Mouse (Mus musculus): ENCODE data around the gene Fgfr2.

The Fgfr2 gene

DNA sequence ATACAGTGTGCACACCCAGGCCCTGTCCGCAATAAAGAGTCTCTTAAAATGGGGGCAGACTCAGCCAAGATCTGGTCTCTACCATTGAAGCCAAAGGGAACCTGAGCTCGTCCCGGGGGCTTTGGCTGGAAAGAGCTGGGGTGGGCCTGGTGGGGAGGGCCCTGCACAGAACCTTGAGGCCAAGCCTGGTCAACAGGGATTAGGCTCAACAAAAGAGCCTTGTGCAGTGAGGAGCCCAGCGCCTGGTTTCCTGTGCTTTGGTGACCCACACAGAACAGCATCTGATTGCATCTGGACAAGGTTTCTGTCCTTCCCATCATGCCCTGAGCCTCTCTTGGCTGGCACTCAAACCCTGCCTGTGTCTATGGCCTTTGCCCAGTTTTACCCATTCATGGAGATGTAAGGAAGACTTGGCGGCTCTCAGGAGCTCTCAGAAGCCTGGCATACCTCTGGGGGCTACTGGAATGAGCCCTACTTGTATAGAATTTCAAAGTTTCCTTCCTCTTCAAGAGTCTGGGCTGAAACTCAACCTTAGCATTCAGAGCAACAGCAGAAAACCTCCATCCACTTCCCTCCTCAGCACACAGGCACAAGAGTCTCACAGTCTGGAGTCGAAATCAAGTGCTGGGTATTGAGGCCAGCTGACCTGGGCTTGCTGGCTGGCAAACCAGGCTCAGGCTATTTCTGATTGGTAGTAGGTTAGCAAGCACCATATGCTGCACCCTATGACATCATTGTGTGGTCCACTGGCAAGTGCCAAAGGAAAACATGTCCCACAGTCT lies 911.0 kb downstream of the Fgfr2 start:
- no peak for TF ChIP-seq GATA4 (IDR thresholded peaks at IDR 0.05; ENCODE audit: insufficient replicate concordance, low read length)

- TF ChIP-seq GATA4 (IDR thresholded peaks at IDR 0.05; ENCODE audit: insufficient replicate concordance, low read length): no peak
These were observed 912.5 kb downstream of the Fgfr2 start for GRCm38 (mm10) chr7:132210616-132211015.

DNA sequence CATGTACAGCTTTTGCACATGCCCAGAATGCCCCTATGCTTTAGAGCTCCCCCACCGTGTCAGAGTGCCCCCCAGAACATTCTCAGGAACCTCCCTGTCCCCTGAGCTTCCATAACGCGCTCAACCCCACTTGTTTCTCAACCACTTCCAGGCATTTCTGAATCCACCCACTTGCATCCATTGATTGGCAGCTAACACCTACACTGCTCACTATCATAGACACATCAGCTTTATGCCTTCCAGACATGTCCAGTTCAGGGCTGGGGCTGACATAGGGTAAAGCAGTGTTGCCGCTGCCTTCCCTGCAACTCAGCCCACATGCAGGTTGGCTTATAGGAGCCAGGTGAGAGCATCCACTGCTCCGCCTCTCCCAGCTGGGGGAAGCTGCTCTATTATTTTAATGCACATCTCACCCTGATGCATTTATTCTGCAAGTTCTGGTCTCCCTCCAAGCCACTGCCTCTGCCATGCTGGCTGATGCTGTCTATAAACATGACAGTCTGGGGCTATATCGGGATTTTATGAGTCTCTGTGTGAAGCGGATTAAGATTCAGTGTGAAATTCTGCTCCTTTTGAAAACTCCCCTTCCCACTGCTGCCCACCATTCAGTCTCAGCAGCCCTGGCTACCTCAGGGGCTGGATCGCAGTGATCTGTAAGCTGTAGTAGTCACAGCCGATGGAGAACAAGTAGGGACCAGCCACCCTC lies 914.1 kb downstream of the Fgfr2 start:
- no peak for TF ChIP-seq GATA4 (IDR thresholded peaks at IDR 0.05; ENCODE audit: insufficient replicate concordance, low read length)

DNA sequence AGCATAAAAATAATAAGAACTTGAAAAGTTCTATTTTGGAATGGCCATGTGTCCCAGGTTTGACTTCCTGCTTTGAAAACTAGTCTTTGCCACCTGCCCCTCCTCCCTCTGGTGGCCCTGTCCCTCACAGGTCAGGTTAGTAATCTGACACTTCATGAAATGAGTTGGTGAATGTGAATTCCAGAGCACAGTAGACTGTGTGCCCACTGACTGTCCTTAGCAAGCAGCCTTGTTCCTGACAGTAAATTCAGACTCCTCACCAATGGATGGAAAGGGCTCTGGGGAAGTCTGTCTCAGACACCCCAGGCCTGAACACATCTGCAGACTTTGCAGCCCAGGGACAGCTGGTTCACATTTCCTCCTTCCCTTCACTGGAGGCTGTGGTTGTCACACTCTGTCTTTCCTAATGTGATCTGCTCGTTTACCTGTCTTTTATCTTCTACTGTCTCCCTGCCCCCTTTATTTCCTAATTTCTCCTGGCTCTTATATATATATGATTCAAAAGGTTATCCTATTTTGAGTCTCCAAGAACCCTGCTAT lies 919.0 kb downstream of the Fgfr2 start:
- TF ChIP-seq GATA4 (IDR thresholded peaks at IDR 0.05; ENCODE audit: insufficient replicate concordance, low read length): no peak

GRCm38 (mm10) chr7:132199686-132200085 lies 923.5 kb downstream of the Fgfr2 start:
- TF ChIP-seq GATA4 (IDR thresholded peaks at IDR 0.05; ENCODE audit: insufficient replicate concordance, low read length): no peak

DNA sequence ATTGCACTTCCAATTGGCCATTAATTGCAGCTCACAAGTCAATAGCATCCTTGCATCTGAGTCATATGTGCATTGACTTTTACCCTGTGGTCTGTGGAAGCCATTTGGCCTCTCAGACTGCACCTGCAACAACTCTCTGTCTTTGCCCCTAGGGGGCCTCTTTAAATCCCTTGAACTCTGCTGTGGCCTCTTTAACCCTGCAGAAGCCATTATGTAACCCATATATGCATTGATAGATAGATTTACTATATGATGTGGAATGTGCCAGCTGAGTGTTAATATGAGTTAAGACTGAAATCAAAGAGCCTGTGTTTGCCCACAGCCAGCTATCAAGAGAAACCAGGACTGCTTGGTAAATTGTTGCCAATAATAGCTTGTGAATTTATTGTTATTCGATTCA lies 924.3 kb downstream of the Fgfr2 start:
- no peak for TF ChIP-seq GATA4 (IDR thresholded peaks at IDR 0.05; ENCODE audit: insufficient replicate concordance, low read length)

DNA sequence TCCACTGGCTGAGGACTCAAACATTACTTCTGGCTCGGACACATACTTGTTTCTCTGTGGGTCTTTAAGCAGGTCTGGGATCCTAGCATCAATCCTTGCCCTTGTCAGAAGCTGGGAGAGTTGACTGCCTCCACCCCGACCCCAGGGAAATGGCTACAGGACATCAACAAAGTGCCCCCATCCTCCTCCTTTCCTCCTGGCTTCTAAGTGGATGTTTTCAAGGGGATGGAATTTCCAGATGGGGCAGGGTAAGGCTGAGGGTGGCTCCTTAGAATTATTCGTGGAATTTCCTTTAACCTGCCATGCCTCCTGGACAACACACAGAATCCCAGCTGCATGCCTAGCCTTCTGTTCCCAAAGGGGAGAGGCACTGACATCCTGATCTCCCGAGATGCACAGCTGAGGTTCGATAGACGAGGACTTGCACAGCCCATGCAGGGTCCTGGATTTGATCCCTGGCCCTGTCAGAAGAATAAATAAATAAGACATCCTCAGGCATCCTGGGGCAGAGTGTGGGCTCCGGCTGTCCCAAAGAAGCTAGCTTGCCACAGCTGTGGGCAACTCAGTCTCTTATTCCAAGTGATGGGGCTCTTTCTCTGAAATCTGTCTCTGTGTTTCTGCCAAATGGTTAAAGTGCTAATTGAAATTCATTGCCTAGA lies 925.2 kb downstream of the Fgfr2 start:
- TF ChIP-seq GATA4 (IDR thresholded peaks at IDR 0.05; ENCODE audit: insufficient replicate concordance, low read length): no peak

DNA sequence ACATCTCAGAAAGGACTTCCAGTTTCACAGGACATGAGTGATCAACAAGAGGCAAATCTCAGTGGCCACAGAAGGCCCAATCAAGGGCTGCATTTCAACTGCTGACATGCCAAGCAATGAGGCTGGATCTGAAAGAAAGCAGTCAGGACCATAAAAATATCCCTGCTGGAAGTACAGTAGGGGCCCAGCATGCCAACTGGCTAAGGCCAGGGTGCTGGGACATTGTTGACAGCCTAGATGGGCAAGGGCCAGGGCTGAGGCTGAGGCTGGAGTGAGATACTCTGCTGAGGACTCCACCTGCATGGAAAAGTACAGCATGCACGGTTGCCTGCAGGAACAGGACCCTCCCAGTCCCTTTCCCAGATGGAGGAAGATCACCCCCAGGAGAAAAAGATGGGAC lies 926.6 kb downstream of the Fgfr2 start:
- no peak for TF ChIP-seq GATA4 (IDR thresholded peaks at IDR 0.05; ENCODE audit: insufficient replicate concordance, low read length)

- no peak for TF ChIP-seq GATA4 (IDR thresholded peaks at IDR 0.05; ENCODE audit: insufficient replicate concordance, low read length)
These were observed 929.5 kb downstream of the Fgfr2 start for GRCm38 (mm10) chr7:132193606-132194005.

DNA sequence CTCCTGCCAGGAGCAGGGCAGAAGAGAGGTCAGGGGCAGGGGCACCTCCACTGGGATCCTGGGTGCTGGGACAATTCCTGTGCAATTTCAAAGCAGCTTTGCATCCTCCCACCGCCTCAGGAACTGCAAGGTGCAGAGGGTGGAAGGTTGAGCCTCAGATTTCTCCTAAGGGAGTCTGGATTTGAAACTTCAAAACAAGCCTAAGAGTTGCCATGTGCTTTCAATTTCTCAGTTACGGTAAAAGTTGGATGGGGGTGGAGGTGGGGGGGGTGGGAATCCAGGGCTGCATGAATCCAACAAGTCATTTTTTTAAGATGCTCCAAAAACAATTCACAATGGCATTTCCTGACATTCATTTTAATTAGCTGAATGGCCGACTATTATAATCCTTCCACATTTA lies 935.7 kb downstream of the Fgfr2 start:
- TF ChIP-seq GATA4 (IDR thresholded peaks at IDR 0.05; ENCODE audit: insufficient replicate concordance, low read length): no peak

DNA sequence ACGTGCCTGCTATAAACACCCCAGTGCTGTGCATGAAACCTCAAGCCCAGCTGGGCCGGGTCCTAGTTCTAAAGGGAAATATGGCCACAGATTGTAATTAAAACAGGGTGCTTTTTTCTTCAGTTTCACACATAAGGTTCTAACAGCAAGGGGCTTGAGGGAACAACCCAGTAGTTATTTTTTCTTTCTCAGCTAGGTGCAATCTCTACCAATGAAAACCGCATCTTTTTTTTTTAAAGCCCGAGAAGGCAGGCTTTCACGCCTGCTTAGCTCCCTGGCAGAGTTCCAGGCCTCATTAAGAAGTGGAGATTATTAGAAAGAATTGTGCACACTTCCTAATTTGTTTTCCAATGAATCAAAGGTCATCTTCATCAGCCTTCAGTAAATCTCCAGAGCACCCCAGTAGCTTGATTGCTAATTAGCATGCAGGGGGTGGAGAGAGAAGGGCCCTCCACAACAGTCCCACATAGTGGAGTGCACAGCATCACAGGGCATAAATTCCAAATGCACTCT lies 939.2 kb downstream of the Fgfr2 start:
- TF ChIP-seq GATA4 (IDR thresholded peaks at IDR 0.05; ENCODE audit: insufficient replicate concordance, low read length): no peak

- no peak for TF ChIP-seq GATA4 (IDR thresholded peaks at IDR 0.05; ENCODE audit: insufficient replicate concordance, low read length)
These were observed 941.5 kb downstream of the Fgfr2 start for GRCm38 (mm10) chr7:132181586-132182198.

DNA sequence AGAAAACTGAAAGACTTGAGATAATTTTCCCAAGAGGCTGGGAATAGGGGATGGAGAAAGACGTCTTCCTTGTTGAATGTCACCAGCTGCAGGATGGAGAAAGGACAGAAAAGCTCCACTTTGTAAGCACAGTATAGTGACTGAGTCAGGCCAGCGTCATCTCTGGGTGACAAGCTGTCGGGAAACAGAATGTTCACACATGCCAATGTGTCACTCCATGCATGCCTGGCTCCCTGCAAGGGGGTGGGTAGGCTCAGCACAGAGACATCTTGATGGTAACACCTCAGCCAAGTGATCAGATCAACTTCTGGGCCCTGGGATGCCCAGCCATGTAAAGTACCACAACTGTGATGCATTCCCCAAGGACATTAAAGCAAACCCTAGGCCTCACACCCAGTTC lies 942.1 kb downstream of the Fgfr2 start:
- no peak for TF ChIP-seq GATA4 (IDR thresholded peaks at IDR 0.05; ENCODE audit: insufficient replicate concordance, low read length)

DNA sequence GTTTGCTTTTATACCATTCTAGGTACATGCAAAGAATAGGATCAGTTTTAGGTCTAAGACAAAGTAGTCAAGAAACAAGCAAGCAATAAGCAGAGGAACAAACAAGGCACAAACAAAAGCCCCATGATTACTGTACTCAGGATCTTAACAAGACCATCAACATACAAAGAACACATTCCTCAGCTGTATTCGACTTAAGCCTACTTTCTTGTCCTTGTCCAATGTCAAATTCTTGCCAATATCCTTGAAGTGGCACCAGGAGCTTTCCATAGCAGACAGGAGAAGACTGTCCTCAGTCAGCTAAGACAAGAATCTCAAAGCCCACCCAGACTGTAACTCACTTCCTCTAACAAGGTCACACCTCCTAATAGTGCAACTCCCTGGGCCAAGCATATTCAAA lies 944.1 kb downstream of the Fgfr2 start:
- TF ChIP-seq GATA4 (IDR thresholded peaks at IDR 0.05; ENCODE audit: insufficient replicate concordance, low read length): no peak

DNA sequence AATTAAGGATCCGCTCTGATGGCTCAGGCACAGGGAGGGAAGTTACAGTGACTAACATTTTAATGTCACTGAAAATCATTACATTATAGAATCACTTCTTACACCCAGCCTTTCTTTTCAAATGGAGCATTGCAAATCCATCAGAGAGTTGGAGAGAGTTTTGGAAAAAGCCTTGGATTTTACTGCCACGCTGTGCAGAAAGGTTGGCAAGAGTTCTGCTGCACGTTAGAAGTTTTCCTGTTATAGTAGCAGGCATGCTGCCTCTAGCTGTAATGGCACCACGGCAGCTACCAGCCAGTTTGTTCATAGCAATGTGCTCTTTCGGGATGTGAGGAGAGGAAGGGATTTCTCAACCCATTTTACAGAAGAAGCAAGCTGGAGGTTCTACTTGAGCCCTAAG lies 948.4 kb downstream of the Fgfr2 start:
- no peak for TF ChIP-seq GATA4 (IDR thresholded peaks at IDR 0.05; ENCODE audit: insufficient replicate concordance, low read length)
